Mouse (Mus musculus) liver, embryonic 14.5 days (tissue): Measurements from ENCODE around the gene Duox2.

Experiments
- CTCF ChIP-seq: IDR thresholded peaks from 2 replicates; pipeline ENCODE4 v1.5.1; 2016; ENCODE audit warnings: antibody characterized with exemption, low read depth, control low read depth
- EP300 ChIP-seq: IDR thresholded peaks from 2 replicates; pipeline ENCODE4 v1.6.1; 2016; ENCODE audit warnings: antibody characterized with exemption, low read depth

DNA sequence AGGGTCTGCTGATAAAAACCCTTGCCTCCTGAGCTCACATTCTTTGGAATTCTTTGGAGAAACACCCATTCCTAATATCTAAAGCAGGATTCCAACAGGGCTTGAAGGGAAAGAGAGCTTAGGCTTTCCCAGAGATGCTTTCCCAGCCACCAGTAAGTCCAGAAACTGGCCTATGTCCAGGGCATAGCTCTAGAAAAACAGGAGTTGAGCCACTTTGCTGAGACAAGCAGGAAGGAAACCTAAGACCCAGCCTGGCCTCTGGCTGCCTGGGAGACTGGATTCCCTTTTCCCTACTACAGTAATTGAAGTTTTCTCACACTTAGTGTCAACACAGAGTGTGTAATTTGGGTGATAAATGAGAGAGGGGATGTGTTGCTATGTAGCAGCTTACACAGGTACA is 61.9 kb downstream of the Duox2 start:
- TF ChIP-seq CTCF (no peak), EP300 (no peak)
